Mouse (Mus musculus) embryonic facial prominence, embryonic 15.5 days (tissue): Measurements from ENCODE around the gene Hyou1. TPM values are rescaled to one million over a fixed set of nuclear protein-coding genes. Genes with fewer than 3 reads are reported as not detected.

Source experiments
- ATAC-seq: fragments of 200-750 bp; cut with Nextera tagmentation; 2 replicates; pipeline ENCODE4 v1.8.0; 2017; ENCODE audit warnings: low read depth, moderate TSS enrichment; ENCODE audit not compliant: insufficient number of reproducible peaks, low FRiP score, low TSS enrichment
- H3K27ac ChIP-seq: fragments of 300-500 bp; sonication (generic); replicated peaks from 2 replicates; pipeline ENCODE4 v1.5.1; 2015; ENCODE audit warnings: mild to moderate bottlenecking, inconsistent platforms
- H3K27me3 ChIP-seq: fragments of 300-500 bp; sonication (generic); 2 replicates; pipeline ENCODE4 v1.6.1; 2015; ENCODE audit warnings: inconsistent platforms
- H3K36me3 ChIP-seq: fragments of 300-500 bp; sonication (generic); 2 replicates; pipeline ENCODE4 v1.6.1; 2015; ENCODE audit warnings: mild to moderate bottlenecking, inconsistent platforms
- H3K4me1 ChIP-seq: fragments of 300-500 bp; sonication (generic); 2 replicates; pipeline ENCODE4 v1.6.1; 2015; ENCODE audit warnings: inconsistent platforms
- H3K4me2 ChIP-seq: fragments of 300-500 bp; sonication (generic); replicated peaks from 2 replicates; pipeline ENCODE4 v1.6.1; 2015; ENCODE audit warnings: mild to moderate bottlenecking, inconsistent platforms
- H3K4me3 ChIP-seq: fragments of 300-500 bp; sonication (generic); replicated peaks from 2 replicates; pipeline ENCODE4 v1.5.1; 2015; ENCODE audit warnings: mild to moderate bottlenecking, inconsistent platforms
- H3K9ac ChIP-seq: fragments of 300-500 bp; sonication (generic); 2 replicates; pipeline ENCODE4 v1.6.1; 2015; ENCODE audit warnings: inconsistent platforms
- H3K9me3 ChIP-seq: fragments of 300-500 bp; sonication (generic); replicated peaks from 2 replicates; pipeline ENCODE4 v1.6.1; 2016; ENCODE audit warnings: inconsistent platforms
- WGBS: fragments of 180-500 bp; shearing (Covaris S2); methylation state at CpG from one replicate; pipeline ENCODE4 v1.1.7; 2015; 5-methylcytosine and 5-hydroxymethylcytosine counted together
- microRNA-seq: library from miRNA; unstranded; fragments of <30 nt; microRNA quantifications from one replicate; pipeline ENCODE4, GENCODE M21; 2016; ENCODE audit warnings: borderline number of aligned reads
- polyA plus RNA-seq: library from polyadenylated mRNA; unstranded; fragments of >200 nt; fragmentation: Nextera tagmentation; extraction: Ambion mirVana; gene quantifications from 2 replicates; pipeline ENCODE4 v1.2.1, GENCODE M21; 2015

Hyou1 gene
- polyA plus RNA-seq, 1 experiment from 2014 or later = 31.1 TPM

DNA sequence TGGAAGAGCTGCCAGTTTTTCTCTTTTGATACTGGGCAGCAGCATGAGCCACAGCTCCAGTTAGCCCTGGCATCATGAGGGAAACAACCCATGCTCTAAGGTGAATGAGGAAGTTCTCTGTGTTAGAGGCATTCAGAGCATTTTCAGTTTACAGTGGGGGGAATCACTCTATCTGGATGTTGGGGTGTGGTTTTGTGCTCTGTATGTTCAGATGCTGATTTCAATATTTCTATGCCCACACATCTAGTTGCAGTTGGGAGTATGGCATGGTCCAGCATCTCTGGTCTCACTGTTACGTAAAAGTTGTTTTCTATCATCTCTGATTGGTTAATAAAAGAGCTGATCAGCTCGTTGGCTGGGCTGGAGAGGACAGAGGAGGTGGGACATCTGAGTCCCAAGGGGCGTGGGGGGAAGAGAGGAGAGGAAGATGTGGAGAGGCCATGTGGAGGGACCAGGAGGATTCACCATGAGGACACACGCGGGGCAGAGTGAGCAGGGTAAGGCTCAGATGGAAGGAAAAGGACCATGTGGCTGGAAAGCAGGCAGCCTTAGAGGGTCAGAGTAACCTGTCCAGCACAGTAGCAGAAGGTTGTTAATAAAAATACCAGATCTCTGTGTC, 41.1 kb downstream of the Hyou1 start:
- Histone ChIP-seq H3K4me3 (no peak overlapping the region), H3K36me3 (peaks cover 3% of the 10 kb centered on the region; the same call in 1 of the 2 replicates), H3K27ac (no peak overlapping the region), H3K4me1 (peaks cover 6% of the 10 kb centered on the region; the same call in 1 of the 2 replicates), H3K9ac (no peak overlapping the region), H3K27me3 (no peaks in the 10 kb centered on the region), H3K9me3 (no peaks in the 10 kb centered on the region), H3K4me2 (no peak overlapping the region)
- 70% methylated on average over 5 of the region's 5 CpGs for WGBS
- ATAC-seq = no peak

GRCm38 (mm10) chr9:44423576-44423975, 44.3 kb downstream of the Hyou1 start:
- no peak overlapping the region for H3K4me3 ChIP-seq
- H3K27ac ChIP-seq = no peak overlapping the region
- no peaks in the 10 kb centered on the region for H3K4me1 ChIP-seq
- no peak for ATAC-seq
- H3K27me3 ChIP-seq = no peaks in the 10 kb centered on the region
- no peak overlapping the region for H3K4me2 ChIP-seq
- WGBS = 78% methylated on average over 4 of the region's 4 CpGs
- H3K36me3 ChIP-seq = no peaks in the 10 kb centered on the region
- no peak overlapping the region for H3K9ac ChIP-seq
- H3K9me3 ChIP-seq = no peaks in the 10 kb centered on the region

DNA sequence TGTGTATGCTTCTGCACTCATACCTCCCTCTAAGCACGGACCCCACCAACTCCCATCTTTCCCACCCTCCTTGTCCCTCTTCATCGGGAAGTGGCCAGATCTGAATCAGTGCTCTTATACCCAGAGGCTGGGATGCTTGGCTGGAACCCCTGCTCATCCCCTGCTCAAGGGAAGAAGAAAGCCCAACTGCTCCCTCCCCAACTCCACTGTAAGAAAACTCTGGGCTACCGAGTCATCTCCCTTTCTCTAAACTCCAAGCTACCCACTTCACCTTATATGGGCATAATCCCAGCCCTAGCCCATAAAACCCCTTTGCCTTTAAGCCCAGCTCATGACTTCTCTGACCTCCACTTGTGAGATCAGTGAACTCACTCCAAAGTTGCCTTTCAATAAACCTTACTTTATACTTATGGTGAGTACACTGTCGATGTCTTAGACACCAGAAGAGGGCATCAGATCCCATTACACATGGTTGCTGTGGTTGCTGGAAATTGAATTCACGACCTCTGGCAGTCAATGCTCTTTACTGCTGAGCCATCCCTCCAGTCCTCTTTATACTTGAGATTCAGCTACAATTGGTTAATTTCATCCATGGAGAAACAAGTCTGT, 53.4 kb downstream of the Hyou1 start:
- no peak overlapping the region for H3K4me3 ChIP-seq
- H3K4me2 ChIP-seq = no peak overlapping the region
- no peaks in the 10 kb centered on the region for H3K36me3 ChIP-seq
- H3K9me3 ChIP-seq = no peaks in the 10 kb centered on the region
- no peak overlapping the region for H3K27ac ChIP-seq
- ATAC-seq = no peak
- WGBS = 56% methylated on average over 5 of the region's 5 CpGs
- H3K27me3 ChIP-seq = no peaks in the 10 kb centered on the region
- H3K9ac ChIP-seq = no peak overlapping the region
- H3K4me1 ChIP-seq = peaks cover 5% of the 10 kb centered on the region; the same call in 1 of the 2 replicates

DNA sequence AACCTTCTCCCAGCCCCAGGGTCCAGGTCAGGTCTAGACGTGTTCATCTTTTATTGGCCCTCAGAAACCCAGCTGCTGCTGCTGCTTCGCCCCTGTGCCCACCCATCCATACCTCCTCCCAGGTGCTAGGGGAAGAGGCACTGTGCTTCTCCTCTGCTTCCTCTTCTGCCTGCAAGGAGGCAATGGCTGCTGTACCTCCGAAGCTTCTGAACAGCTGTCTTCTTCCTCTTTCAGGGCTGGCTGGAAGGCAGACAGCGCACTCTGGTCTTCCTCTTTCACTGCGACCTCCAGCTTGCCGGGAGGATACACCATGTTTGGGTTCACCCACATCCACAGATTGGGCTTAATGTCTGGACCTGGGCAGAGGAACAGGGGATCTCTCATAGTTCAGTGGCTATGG, 56.5 kb downstream of the Hyou1 start:
- Histone ChIP-seq H3K27me3 (no peaks in the 10 kb centered on the region), H3K9ac (no peak overlapping the region), H3K9me3 (no peaks in the 10 kb centered on the region), H3K4me1 (peaks cover 5% of the 10 kb centered on the region; the same call in 1 of the 2 replicates), H3K36me3 (no peaks in the 10 kb centered on the region), H3K4me2 (no peak overlapping the region), H3K27ac (no peak overlapping the region), H3K4me3 (no peak overlapping the region)
- no peak for ATAC-seq
- WGBS = 69% methylated on average over 6 of the region's 6 CpGs

- H3K4me3 ChIP-seq = no peak within 1 kb of the TSS
- no peaks in the 10 kb centered on the region for H3K9me3 ChIP-seq
- no peak within 1 kb of the TSS for H3K9ac ChIP-seq
- no peaks in the 10 kb centered on the region for H3K36me3 ChIP-seq
- 72% methylated on average over 19 of the region's 19 CpGs for whole genome bisulfite sequencing
- H3K27ac ChIP-seq = no peak within 1 kb of the TSS
- no peaks in the 10 kb centered on the region for H3K4me1 ChIP-seq
- no peak within 1 kb of the TSS for H3K4me2 ChIP-seq
- H3K27me3 ChIP-seq = no peaks in the 10 kb centered on the region
- no peak for ATAC-seq
Measured at GRCm38 (mm10) chr9:44440961-44441360, 61.7 kb downstream of the Hyou1 start, which contains the start of gene Foxr1. Gene Foxr1 (minus strand): TSS chr9:44441136.

Small RNA genes within 50 kb of the gene (microRNA-seq; reads per million reads assigned to microRNA genes)
- gene Gm44335 (not detected), gene Mir7085 (not detected)

Other genes starting within 250 kb of the Hyou1 start
- 38.7 and 42.1 TPM in 2 replicates for gene Mcam, start 245.0 kb upstream of the Hyou1 start, polyA plus RNA-seq
- gene Cbl, start 145.4 kb upstream of the Hyou1 start, polyA plus RNA-seq = 16.1 and 17.7 TPM in 2 replicates
- gene Ccdc153, start 138.8 kb upstream of the Hyou1 start, polyA plus RNA-seq = 15.9 and 23.5 TPM in 2 replicates
- gene Pdzd3, start 128.0 kb upstream of the Hyou1 start, polyA plus RNA-seq = 0.14 and 0.19 TPM in 2 replicates
- gene Nlrx1, start 110.9 kb upstream of the Hyou1 start, polyA plus RNA-seq = 13.4 and 14.6 TPM in 2 replicates
- 5.1 and 5.5 TPM in 2 replicates for gene Abcg4, start 90.9 kb upstream of the Hyou1 start, polyA plus RNA-seq
- 23.0 and 26.6 TPM in 2 replicates for gene Hinfp, start 73.8 kb upstream of the Hyou1 start, polyA plus RNA-seq
- 9.1 and 10.3 TPM in 2 replicates for gene C2cd2l, start 59.2 kb upstream of the Hyou1 start, polyA plus RNA-seq
- gene Dpagt1, start 53.5 kb upstream of the Hyou1 start, polyA plus RNA-seq = 31.4 and 37.2 TPM in 2 replicates
- gene H2afx, start 44.8 kb upstream of the Hyou1 start, polyA plus RNA-seq = 288 and 326 TPM in 2 replicates
- 93.0 and 99.4 TPM in 2 replicates for gene Hmbs, start 35.3 kb upstream of the Hyou1 start, polyA plus RNA-seq
- gene Vps11, start 17.8 kb upstream of the Hyou1 start, polyA plus RNA-seq = 25.0 and 30.3 TPM in 2 replicates
- 17.3 and 19.8 TPM in 2 replicates for gene Slc37a4, start 17.4 kb downstream of the Hyou1 start, polyA plus RNA-seq
- 1,806 and 1,877 TPM in 2 replicates for gene Rps25, start 27.6 kb downstream of the Hyou1 start, polyA plus RNA-seq
- 137 and 138 TPM in 2 replicates for gene Trappc4, start 28.1 kb downstream of the Hyou1 start, polyA plus RNA-seq
- 28.1 and 30.5 TPM in 2 replicates for gene Ccdc84, start 39.1 kb downstream of the Hyou1 start, polyA plus RNA-seq
- not detected in 2 replicates for gene Foxr1, start 61.6 kb downstream of the Hyou1 start, polyA plus RNA-seq
- gene Upk2, start 75.5 kb downstream of the Hyou1 start, polyA plus RNA-seq = 2.1 and 3.3 TPM in 2 replicates
- gene Bcl9l, start 103.3 kb downstream of the Hyou1 start, polyA plus RNA-seq = 21.2 and 21.8 TPM in 2 replicates
- gene Cxcr5, start 182.4 kb downstream of the Hyou1 start, polyA plus RNA-seq = 0.29 and 0.49 TPM in 2 replicates
- 15.3 and 19.7 TPM in 2 replicates for gene Ddx6, start 225.4 kb downstream of the Hyou1 start, polyA plus RNA-seq